Mouse (Mus musculus): ENCODE results near the gene Adh7. TPM values are rescaled to one million over a fixed set of nuclear protein-coding genes. Genes with fewer than 3 reads are reported as not detected.

Adh7 gene
- total and polyA plus RNA-seq, 3 experiments: not detected

DNA sequence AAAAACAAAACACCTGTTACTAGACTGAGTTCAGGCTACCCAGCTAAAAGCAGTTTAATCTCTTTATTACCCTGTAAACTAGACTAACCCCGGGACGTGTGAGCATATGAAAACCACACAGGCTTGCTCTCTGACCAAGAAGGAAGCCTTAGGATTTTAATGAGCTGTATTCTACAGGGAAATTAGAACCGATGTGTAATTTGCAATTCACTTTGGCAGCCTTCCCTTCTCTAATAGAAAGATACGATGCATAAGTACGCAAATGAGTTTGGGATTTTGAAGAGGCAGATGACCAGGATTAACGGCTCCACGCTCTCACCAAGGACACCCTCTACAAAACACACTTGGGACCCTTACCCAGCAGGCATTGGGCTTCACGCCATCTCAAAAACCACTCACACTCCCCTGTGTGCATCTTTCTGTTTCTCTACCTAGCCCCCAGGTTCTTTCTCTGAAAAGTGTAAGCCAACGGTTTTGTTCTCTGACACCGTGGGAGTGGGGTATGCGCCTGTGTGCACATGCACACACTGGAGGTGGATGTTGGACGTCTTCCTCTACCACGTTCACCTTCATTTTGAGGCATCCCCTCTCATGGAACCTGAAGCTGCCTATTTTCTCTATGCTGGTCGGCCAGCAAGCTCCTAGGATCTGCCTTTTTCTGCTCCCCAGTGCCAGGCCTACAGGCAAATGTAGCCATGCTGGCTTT is 24.6 kb downstream of the Adh7 start:
- dilution Hi-C loops (cut with MboI; ENCODE audit: extremely low pct_ligation_motif_present, extremely low pct_unique_long_range_greater_than_20kb, low sequenced_read_pairs) (no loop called here), in situ Hi-C loops (cut with MboI; ENCODE audit: low pct_ligation_motif_present, low pct_unique_long_range_greater_than_20kb, low sequenced_read_pairs) (no loop called here)
- TF ChIP-seq TCF12 (IDR thresholded peaks at IDR 0.05; ENCODE audit: low read depth, low read length) (no peak), ZC3H11A (IDR thresholded peaks at IDR 0.05; ENCODE audit: low read depth, low read length) (no peak), CHD2 (IDR thresholded peaks at IDR 0.05; ENCODE audit: low read length) (no peak), SIN3A (IDR thresholded peaks at IDR 0.05; ENCODE audit: low read length) (no peak), HCFC1 (IDR thresholded peaks at IDR 0.05; ENCODE audit: low read depth, low read length) (no peak), MEF2A (IDR thresholded peaks at IDR 0.05; ENCODE audit: borderline replicate concordance, low read depth, low read length) (no peak), RAD21 (IDR thresholded peaks at IDR 0.05; ENCODE audit: low read depth, low read length) (no peak), GABPA (IDR thresholded peaks at IDR 0.05; ENCODE audit: insufficient replicate concordance, low read depth, low read length) (no peak), USF1 (IDR thresholded peaks at IDR 0.05; ENCODE audit: low read depth, low read length) (no peak), CHD1 (IDR thresholded peaks at IDR 0.05; ENCODE audit: low read depth, low read length) (no peak), SMC3 (IDR thresholded peaks at IDR 0.05; ENCODE audit: low read depth, low read length) (no peak), ZNF384 (IDR thresholded peaks at IDR 0.05; ENCODE audit: low read depth, low read length) (no peak), EP300 (IDR thresholded peaks at IDR 0.05; ENCODE audit: low read length) (no peak), KAT2A (IDR thresholded peaks at IDR 0.05; ENCODE audit: insufficient replicate concordance, low read length) (no peak), MYC (IDR thresholded peaks at IDR 0.05; ENCODE audit: low read depth, low read length) (no peak)

DNA sequence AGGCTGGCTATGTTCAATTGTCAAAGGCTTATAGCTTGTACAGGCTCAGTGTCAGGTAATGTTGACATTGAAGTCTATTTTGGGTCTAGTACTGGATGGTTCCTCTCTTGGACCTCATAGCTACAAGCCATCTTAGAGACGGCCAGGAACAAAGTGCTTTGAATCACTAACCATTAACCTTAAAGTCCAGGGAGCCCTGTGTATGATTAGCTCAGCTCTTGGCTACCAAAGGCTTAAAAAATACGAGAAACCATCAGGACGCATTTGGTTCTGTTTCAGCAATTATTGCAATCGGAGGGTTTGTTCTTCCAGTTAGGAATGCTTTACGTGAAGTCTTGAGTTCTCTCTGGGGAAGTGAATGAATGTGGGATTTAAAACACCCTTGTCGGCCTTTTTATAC is 25.4 kb downstream of the Adh7 start:
- no peaks in the 10 kb centered on the region for H3K4me1 ChIP-seq (ENCODE audit: control insufficient read depth in 1 of 2, insufficient read depth in 2 of 2)
- H3K36me3 ChIP-seq (replicated peaks in 1 of 2; ENCODE audit: control insufficient read depth in 1 of 2, insufficient read depth in 1 of 2, low read length in 1 of 2): no peaks in the 10 kb centered on the region
- no peaks in the 10 kb centered on the region for H3K9me3 ChIP-seq (replicated peaks; ENCODE audit: low read length)
- no peak overlapping the region for H3K4me3 ChIP-seq (replicated peaks in 1 of 3; ENCODE audit: low read depth in 2 of 3, low read length in 2 of 3, poor library complexity in 1 of 3)
- H3K4me2 ChIP-seq (ENCODE audit: insufficient read depth, low read depth, poor library complexity, severe bottlenecking): no peak overlapping the region
- dilution Hi-C loops (cut with MboI; ENCODE audit: extremely low pct_ligation_motif_present, extremely low pct_unique_long_range_greater_than_20kb, low sequenced_read_pairs) (no loop called here), in situ Hi-C loops (cut with MboI; ENCODE audit: low pct_ligation_motif_present, low pct_unique_long_range_greater_than_20kb, low sequenced_read_pairs) (no loop called here)
- TF ChIP-seq JUN (IDR thresholded peaks at IDR 0.05; ENCODE audit: insufficient read depth, low read depth, low read length): no peak
- no peak for TF ChIP-seq TCF12 (IDR thresholded peaks at IDR 0.05; ENCODE audit: low read depth, low read length)
- no peak for TF ChIP-seq ETS1 (conservative IDR thresholded peaks at IDR 0.05; ENCODE audit: low read depth, low read length)
- no peak for TF ChIP-seq JUND (conservative IDR thresholded peaks at IDR 0.05; ENCODE audit: low read depth, low read length)
- TF ChIP-seq CHD2 (IDR thresholded peaks at IDR 0.05; ENCODE audit: low read length): no peak
- no peak for TF ChIP-seq RCOR1 (conservative IDR thresholded peaks at IDR 0.05; ENCODE audit: low read depth, low read length)
- TF ChIP-seq PAX5 (IDR thresholded peaks at IDR 0.05; ENCODE audit: low read length): no peak
- TF ChIP-seq MAX (IDR thresholded peaks at IDR 0.05; ENCODE audit: low read length): no peak
- no peak for TF ChIP-seq NELFE (IDR thresholded peaks at IDR 0.05; ENCODE audit: low read depth, low read length)
- TF ChIP-seq MAZ (IDR thresholded peaks at IDR 0.05; ENCODE audit: low read depth, low read length): no peak
- no peak for TF ChIP-seq GABPA (IDR thresholded peaks at IDR 0.05; ENCODE audit: insufficient replicate concordance, low read depth, low read length)
- TF ChIP-seq EP300 (IDR thresholded peaks at IDR 0.05; ENCODE audit: low read length): no peak
- no peak for DNase-seq (ENCODE audit: extremely low read depth)
- H3K9ac ChIP-seq (ENCODE audit: insufficient read depth, low read depth): no peak overlapping the region
- H3K79me2 ChIP-seq (replicated peaks; ENCODE audit: control insufficient read depth, extremely low read depth, insufficient read depth, poor library complexity, severe bottlenecking): no peaks in the 10 kb centered on the region
- H3K27me3 ChIP-seq (replicated peaks): no peaks in the 10 kb centered on the region
- H3K27ac ChIP-seq (ENCODE audit: insufficient read depth, low read depth): no peak overlapping the region

More for the DNA sequence above, 24.6 kb downstream of the Adh7 start:
- Histone ChIP-seq H3K4me3 (replicated peaks in 1 of 3; ENCODE audit: low read depth in 2 of 3, low read length in 2 of 3, poor library complexity in 1 of 3) (no peak overlapping the region), H3K27me3 (replicated peaks) (no peaks in the 10 kb centered on the region), H3K79me2 (replicated peaks; ENCODE audit: control insufficient read depth, extremely low read depth, insufficient read depth, poor library complexity, severe bottlenecking) (no peaks in the 10 kb centered on the region), H3K4me1 (ENCODE audit: control insufficient read depth in 1 of 2, insufficient read depth in 2 of 2) (no peaks in the 10 kb centered on the region), H3K9ac (ENCODE audit: insufficient read depth, low read depth) (no peak overlapping the region), H3K9me3 (replicated peaks; ENCODE audit: low read length) (no peaks in the 10 kb centered on the region), H3K36me3 (replicated peaks in 1 of 2; ENCODE audit: control insufficient read depth in 1 of 2, insufficient read depth in 1 of 2, low read length in 1 of 2) (no peaks in the 10 kb centered on the region), H3K4me2 (ENCODE audit: insufficient read depth, low read depth, poor library complexity, severe bottlenecking) (no peak overlapping the region), H3K27ac (ENCODE audit: insufficient read depth, low read depth) (no peak overlapping the region)
- DNase-seq (ENCODE audit: extremely low read depth): no peak
